Mouse (Mus musculus): ENCODE measurements around the gene Kcnj10.

Gene Kcnj10

GRCm38 (mm10) chr1:172376758-172377458 lies 35.9 kb downstream of the Kcnj10 start:
- no peak for DNase-seq (ENCODE audit: low spot score)

- no peak for DNase-seq (ENCODE audit: low spot score)
Observed at GRCm38 (mm10) chr1:172380066-172380465, 39.1 kb downstream of the Kcnj10 start.

- DNase-seq (ENCODE audit: low spot score), result no peak
Observed at GRCm38 (mm10) chr1:172382090-172382489, 41.1 kb downstream of the Kcnj10 start.

GRCm38 (mm10) chr1:172387246-172387645 lies 46.2 kb downstream of the Kcnj10 start:
- no peak for DNase-seq (ENCODE audit: low spot score)

- DNase-seq (ENCODE audit: low spot score), result no peak
Observed at GRCm38 (mm10) chr1:172390769-172391168, 49.8 kb downstream of the Kcnj10 start.

- DNase-seq (ENCODE audit: low spot score), result no peak
Observed at GRCm38 (mm10) chr1:172391807-172392581, 51.0 kb downstream of the Kcnj10 start.

- DNase-seq (ENCODE audit: low spot score), result no peak
Observed at GRCm38 (mm10) chr1:172392643-172393170, 51.7 kb downstream of the Kcnj10 start.

GRCm38 (mm10) chr1:172393739-172394138 lies 52.7 kb downstream of the Kcnj10 start:
- DNase-seq (ENCODE audit: low spot score), result no peak

- no peak for DNase-seq (ENCODE audit: low spot score)
Observed at GRCm38 (mm10) chr1:172396996-172397752, 56.2 kb downstream of the Kcnj10 start.

GRCm38 (mm10) chr1:172406077-172406706 lies 65.2 kb downstream of the Kcnj10 start:
- no peak for DNase-seq (ENCODE audit: low spot score)

GRCm38 (mm10) chr1:172408996-172409395 lies 68.0 kb downstream of the Kcnj10 start:
- peak; percentile 51 for DNase-seq (ENCODE audit: low spot score)

GRCm38 (mm10) chr1:172409431-172409830 lies 68.4 kb downstream of the Kcnj10 start:
- DNase-seq (ENCODE audit: low spot score), result no peak

GRCm38 (mm10) chr1:172410806-172411205 lies 69.8 kb downstream of the Kcnj10 start:
- peak; percentile 73 for DNase-seq (ENCODE audit: low spot score)

- DNase-seq (ENCODE audit: low spot score), result peak; percentile 65
Observed at GRCm38 (mm10) chr1:172412204-172412603, 71.2 kb downstream of the Kcnj10 start.

GRCm38 (mm10) chr1:172413491-172414230 lies 72.7 kb downstream of the Kcnj10 start:
- DNase-seq (ENCODE audit: low spot score), result no peak

GRCm38 (mm10) chr1:172414231-172414585 lies 73.2 kb downstream of the Kcnj10 start:
- DNase-seq (ENCODE audit: low spot score), result no peak

GRCm38 (mm10) chr1:172415061-172415460 lies 74.1 kb downstream of the Kcnj10 start:
- DNase-seq (ENCODE audit: low spot score), result no peak

GRCm38 (mm10) chr1:172418173-172418572 lies 77.2 kb downstream of the Kcnj10 start:
- DNase-seq (ENCODE audit: low spot score), result no peak

GRCm38 (mm10) chr1:172418642-172419041 lies 77.6 kb downstream of the Kcnj10 start:
- no peak for DNase-seq (ENCODE audit: low spot score)

GRCm38 (mm10) chr1:172420181-172420580 lies 79.2 kb downstream of the Kcnj10 start:
- DNase-seq (ENCODE audit: low spot score), result no peak

GRCm38 (mm10) chr1:172423393-172423792 lies 82.4 kb downstream of the Kcnj10 start:
- peak; percentile 17 for DNase-seq (ENCODE audit: low spot score)

Measured in lung, postnatal 25 days (tissue).